Mouse (Mus musculus): ENCODE results near the gene Magt1. TPM values are rescaled to one million over a fixed set of nuclear protein-coding genes. Genes with fewer than 3 reads are reported as not detected.
"Not testable (repeated sequence)": the region's sequence is repeated elsewhere in the genome, so short reads cannot be mapped to it uniquely, and the experiment has no call there.

The Magt1 gene
- polyA plus RNA-seq, 1 experiment from 2014 or later = 38.3 TPM

- H3K27ac ChIP-seq = no peak overlapping the region
- H3K27me3 ChIP-seq = no peaks in the 10 kb centered on the region
- no peaks in the 10 kb centered on the region for H3K9me3 ChIP-seq
- H3K4me1 ChIP-seq = 0 out of 2 replicates have a peak, but pooled peaks cover 6% of the 10 kb centered on the region
- no peak overlapping the region for H3K9ac ChIP-seq
- 92% methylated on average over 4 of the region's 4 CpGs for WGBS
- H3K36me3 ChIP-seq (replicated peaks) = peaks cover 14% of the 10 kb centered on the region; the same call in 1 of the 2 replicates
- ATAC-seq (ENCODE audit: low FRiP score) = no peak
- no peak overlapping the region for H3K4me2 ChIP-seq
- H3K4me3 ChIP-seq (replicated peaks) = no peak overlapping the region
These were observed 5.8 kb upstream of the Magt1 start for GRCm38 (mm10) chrX:106017516-106017915.

- Histone ChIP-seq H3K9ac (no peak overlapping the region), H3K9me3 (no peaks in the 10 kb centered on the region), H3K36me3 (replicated peaks) (peaks cover 14% of the 10 kb centered on the region; the same call in 1 of the 2 replicates), H3K27me3 (no peaks in the 10 kb centered on the region), H3K4me2 (peak overlapping the region; percentile 13; the same call in 1 of the 2 replicates), H3K4me3 (replicated peaks) (no peak overlapping the region), H3K27ac (no peak overlapping the region), H3K4me1 (0 out of 2 replicates have a peak, but pooled peaks cover 6% of the 10 kb centered on the region)
- whole genome bisulfite sequencing = 88% methylated on average over 3 of the region's 3 CpGs
- no peak for ATAC-seq (ENCODE audit: low FRiP score)
These were observed 5.4 kb upstream of the Magt1 start for GRCm38 (mm10) chrX:106017102-106017501.

- Histone ChIP-seq H3K4me1 (0 out of 2 replicates have a peak, but pooled peaks cover 6% of the 10 kb centered on the region), H3K9ac (peak within 1 kb of the TSS; percentile 72), H3K36me3 (replicated peaks) (peaks cover 11% of the 10 kb centered on the region; the same call in 1 of the 2 replicates), H3K27ac (peak within 1 kb of the TSS; percentile 83), H3K27me3 (no peaks in the 10 kb centered on the region), H3K4me2 (peak within 1 kb of the TSS; percentile 48), H3K9me3 (no peaks in the 10 kb centered on the region), H3K4me3 (replicated peaks) (peak within 1 kb of the TSS; percentile 56)
- 14% methylated on average over 26 of the region's 26 CpGs for WGBS
- ATAC-seq (ENCODE audit: low FRiP score) = peak; percentile 28; the same call in 1 of the 2 replicates
These were observed 4.0 kb upstream of the Magt1 start, which contains the start of gene Cox7b for GRCm38 (mm10) chrX:106015571-106016322. TSS of gene Cox7b (plus strand) at chrX:106015700.

GRCm38 (mm10) chrX:106014741-106015377 lies 3.2 kb upstream of the Magt1 start:
- WGBS = 60% methylated on average over 2 of the region's 2 CpGs
- H3K9me3 ChIP-seq = not testable (repeated sequence)

GRCm38 (mm10) chrX:106013217-106013616 lies 1.5 kb upstream of the Magt1 start:
- Histone ChIP-seq H3K27ac (no peak overlapping the region), H3K9ac (no peak overlapping the region), H3K4me2 (no peak overlapping the region), H3K4me3 (replicated peaks) (no peak overlapping the region), H3K9me3 (no peaks in the 10 kb centered on the region), H3K36me3 (replicated peaks) (no peaks in the 10 kb centered on the region), H3K4me1 (peaks cover 6% of the 10 kb centered on the region; the same call in 1 of the 2 replicates), H3K27me3 (no peaks in the 10 kb centered on the region)
- ATAC-seq (ENCODE audit: low FRiP score) = no peak
- 34% methylated on average over 2 of the region's 2 CpGs for WGBS

More at GRCm38 (mm10) chrX:106014741-106015377, 3.2 kb upstream of the Magt1 start:
- H3K4me3 ChIP-seq (replicated peaks); ATAC-seq (ENCODE audit: low FRiP score); H3K4me2 ChIP-seq; H3K4me1 ChIP-seq; H3K27ac ChIP-seq; H3K27me3 ChIP-seq; H3K9ac ChIP-seq: not testable (repeated sequence)
- peaks cover 10% of the 10 kb centered on the region; the same call in 1 of the 2 replicates for H3K36me3 ChIP-seq (replicated peaks)

GRCm38 (mm10) chrX:106012559-106012958 lies 853 bp upstream of the Magt1 start:
- Histone ChIP-seq H3K27ac (peak overlapping the region; percentile 57), H3K4me1 (peaks cover 6% of the 10 kb centered on the region; the same call in 1 of the 2 replicates), H3K4me3 (replicated peaks) (peak overlapping the region; percentile 24), H3K9me3 (no peaks in the 10 kb centered on the region), H3K36me3 (replicated peaks) (no peaks in the 10 kb centered on the region), H3K27me3 (no peaks in the 10 kb centered on the region), H3K9ac (no peak overlapping the region), H3K4me2 (peak overlapping the region; percentile 46)
- WGBS = 81% methylated on average over 3 of the region's 3 CpGs
- no peak for ATAC-seq (ENCODE audit: low FRiP score)

- peak overlapping the region; percentile 57 for H3K9ac ChIP-seq
- no peaks in the 10 kb centered on the region for H3K36me3 ChIP-seq (replicated peaks)
- no peak for ATAC-seq (ENCODE audit: low FRiP score)
- no peaks in the 10 kb centered on the region; the same call in 1 of the 2 replicates for H3K27me3 ChIP-seq
- no peaks in the 10 kb centered on the region; the same call in 1 of the 2 replicates for H3K4me1 ChIP-seq
- no peak overlapping the region for H3K27ac ChIP-seq
- H3K4me3 ChIP-seq (replicated peaks) = peak overlapping the region; percentile 55
- H3K4me2 ChIP-seq = peak overlapping the region; percentile 51
- 25% methylated on average over 3 of the region's 3 CpGs for WGBS
- no peaks in the 10 kb centered on the region for H3K9me3 ChIP-seq
These were observed 944 bp downstream of the Magt1 start for GRCm38 (mm10) chrX:106010762-106011161.

- no peaks in the 10 kb centered on the region for H3K36me3 ChIP-seq (replicated peaks)
- no peak overlapping the region for H3K27ac ChIP-seq
- H3K9me3 ChIP-seq = no peaks in the 10 kb centered on the region
- no peak overlapping the region for H3K9ac ChIP-seq
- ATAC-seq (ENCODE audit: low FRiP score) = no peak
- no peaks in the 10 kb centered on the region; the same call in 1 of the 2 replicates for H3K27me3 ChIP-seq
- no peak overlapping the region for H3K4me2 ChIP-seq
- WGBS = 79% methylated on average over 1 of the region's 1 CpGs
- H3K4me3 ChIP-seq (replicated peaks) = no peak overlapping the region
- no peaks in the 10 kb centered on the region for H3K4me1 ChIP-seq
These were observed 10.1 kb downstream of the Magt1 start for GRCm38 (mm10) chrX:106001605-106002004.

- 82% methylated on average over 14 of the region's 14 CpGs for WGBS
- H3K4me2 ChIP-seq; H3K4me3 ChIP-seq (replicated peaks); H3K36me3 ChIP-seq (replicated peaks); H3K4me1 ChIP-seq; ATAC-seq (ENCODE audit: low FRiP score); H3K9me3 ChIP-seq; H3K27ac ChIP-seq; H3K9ac ChIP-seq; H3K27me3 ChIP-seq: not testable (repeated sequence)
These were observed 54.6 kb downstream of the Magt1 start for GRCm38 (mm10) chrX:105957091-105957490.

- no peak for ATAC-seq (ENCODE audit: low FRiP score)
- Histone ChIP-seq H3K4me2 (no peak overlapping the region), H3K36me3 (replicated peaks) (no peaks in the 10 kb centered on the region), H3K9ac (no peak overlapping the region), H3K4me1 (no peaks in the 10 kb centered on the region), H3K27me3 (no peaks in the 10 kb centered on the region), H3K4me3 (replicated peaks) (no peak overlapping the region), H3K9me3 (no peaks in the 10 kb centered on the region), H3K27ac (no peak overlapping the region)
- 82% methylated on average over 2 of the region's 2 CpGs for WGBS
These were observed 57.7 kb downstream of the Magt1 start for GRCm38 (mm10) chrX:105953999-105954398.

GRCm38 (mm10) chrX:105946357-105946756 lies 65.3 kb downstream of the Magt1 start:
- Histone ChIP-seq H3K4me1 (no peaks in the 10 kb centered on the region), H3K27ac (no peak overlapping the region), H3K4me2 (no peak overlapping the region), H3K9me3 (no peaks in the 10 kb centered on the region), H3K9ac (no peak overlapping the region), H3K27me3 (no peaks in the 10 kb centered on the region), H3K4me3 (replicated peaks) (no peak overlapping the region), H3K36me3 (replicated peaks) (no peaks in the 10 kb centered on the region)
- 32% methylated on average over 1 of the region's 1 CpGs for WGBS
- no peak for ATAC-seq (ENCODE audit: low FRiP score)

- Histone ChIP-seq H3K36me3 (replicated peaks) (no peaks in the 10 kb centered on the region), H3K9me3 (no peaks in the 10 kb centered on the region), H3K9ac (no peak overlapping the region), H3K4me1 (no peaks in the 10 kb centered on the region), H3K27me3 (no peaks in the 10 kb centered on the region), H3K4me3 (replicated peaks) (no peak overlapping the region), H3K27ac (no peak overlapping the region), H3K4me2 (no peak overlapping the region)
- no peak for ATAC-seq (ENCODE audit: low FRiP score)
- 82% methylated on average over 7 of the region's 7 CpGs for WGBS
These were observed 72.5 kb downstream of the Magt1 start for GRCm38 (mm10) chrX:105939245-105939644.
